Mouse (Mus musculus) MEL-GATA-1-ER (cell line): Measurements from ENCODE around the gene Mrpl54.

Experiments
- DNase-seq: peaks from one replicate; pipeline ENCODE4 v3.0.0-alpha.2; 2012; ENCODE audit warnings: low read depth; ENCODE audit errors: extremely low read depth

The Mrpl54 gene

DNA sequence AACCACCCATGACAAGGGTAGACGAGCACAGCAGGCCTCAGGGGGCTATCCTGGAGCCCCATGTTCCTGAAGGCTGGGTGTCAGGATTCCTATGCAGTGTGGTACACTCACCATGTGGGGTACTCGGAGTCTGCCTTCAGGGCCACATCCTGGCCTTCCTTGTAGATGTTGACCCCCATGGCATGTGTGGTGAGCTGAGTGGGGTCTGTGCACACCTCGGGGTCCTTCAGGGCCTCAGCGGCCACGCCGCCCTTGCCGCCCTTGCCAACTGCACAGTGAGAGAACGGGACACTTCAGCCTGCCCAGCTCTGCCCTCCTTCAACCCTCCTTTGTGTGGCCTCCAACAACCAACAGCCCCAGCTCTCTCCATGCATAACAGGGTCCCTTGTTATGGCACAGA is 1.2 kb downstream of the Mrpl54 start:
- no peak for DNase-seq

DNA sequence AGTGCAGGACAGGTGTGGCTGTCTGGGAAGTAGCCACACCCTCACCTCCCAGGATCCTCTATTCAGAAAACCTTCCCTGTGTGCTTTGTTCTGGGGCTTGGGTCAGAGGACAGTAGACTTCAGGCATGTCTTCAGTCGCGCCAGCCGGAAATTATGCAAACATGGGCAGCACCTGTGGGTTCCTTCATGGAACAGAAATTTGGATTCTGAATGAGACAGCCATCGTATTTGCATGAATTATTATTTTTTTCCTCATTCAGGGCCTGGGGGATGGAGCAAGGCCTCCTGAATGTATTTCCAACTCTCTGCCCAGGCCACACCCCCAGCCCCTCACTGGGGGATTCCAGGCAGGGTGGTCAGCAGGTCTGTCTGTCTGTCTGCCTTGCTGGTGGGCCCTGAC is 5.7 kb downstream of the Mrpl54 start:
- DNase-seq, result no peak

DNA sequence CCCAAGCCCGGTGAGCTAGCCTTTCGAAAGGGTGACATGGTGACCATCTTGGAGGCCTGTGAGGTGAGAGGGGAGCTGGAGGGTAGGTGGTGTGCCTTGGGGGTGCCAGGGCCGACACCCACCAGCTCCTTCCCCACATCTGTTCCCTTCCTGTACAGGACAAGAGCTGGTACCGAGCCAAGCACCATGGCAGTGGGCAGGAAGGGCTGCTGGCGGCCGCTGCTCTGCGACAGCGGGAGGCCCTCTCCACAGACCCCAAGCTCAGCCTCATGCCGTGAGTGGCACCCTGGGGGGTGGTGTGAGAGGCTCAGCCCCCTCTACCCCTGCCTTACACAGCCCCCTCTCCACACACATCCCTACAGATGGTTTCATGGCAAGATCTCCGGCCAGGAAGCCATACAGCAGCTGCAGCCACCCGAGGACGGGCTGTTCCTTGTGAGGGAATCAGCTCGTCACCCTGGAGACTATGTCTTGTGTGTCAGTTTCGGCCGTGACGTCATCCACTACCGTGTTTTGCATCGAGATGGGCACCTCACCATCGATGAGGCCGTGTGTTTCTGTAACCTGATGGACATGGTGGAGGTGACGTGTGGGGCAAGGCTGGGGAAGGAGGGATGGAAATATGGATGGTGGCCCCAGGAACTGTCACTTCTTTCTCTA is 7.4 kb downstream of the Mrpl54 start:
- no peak for DNase-seq

DNA sequence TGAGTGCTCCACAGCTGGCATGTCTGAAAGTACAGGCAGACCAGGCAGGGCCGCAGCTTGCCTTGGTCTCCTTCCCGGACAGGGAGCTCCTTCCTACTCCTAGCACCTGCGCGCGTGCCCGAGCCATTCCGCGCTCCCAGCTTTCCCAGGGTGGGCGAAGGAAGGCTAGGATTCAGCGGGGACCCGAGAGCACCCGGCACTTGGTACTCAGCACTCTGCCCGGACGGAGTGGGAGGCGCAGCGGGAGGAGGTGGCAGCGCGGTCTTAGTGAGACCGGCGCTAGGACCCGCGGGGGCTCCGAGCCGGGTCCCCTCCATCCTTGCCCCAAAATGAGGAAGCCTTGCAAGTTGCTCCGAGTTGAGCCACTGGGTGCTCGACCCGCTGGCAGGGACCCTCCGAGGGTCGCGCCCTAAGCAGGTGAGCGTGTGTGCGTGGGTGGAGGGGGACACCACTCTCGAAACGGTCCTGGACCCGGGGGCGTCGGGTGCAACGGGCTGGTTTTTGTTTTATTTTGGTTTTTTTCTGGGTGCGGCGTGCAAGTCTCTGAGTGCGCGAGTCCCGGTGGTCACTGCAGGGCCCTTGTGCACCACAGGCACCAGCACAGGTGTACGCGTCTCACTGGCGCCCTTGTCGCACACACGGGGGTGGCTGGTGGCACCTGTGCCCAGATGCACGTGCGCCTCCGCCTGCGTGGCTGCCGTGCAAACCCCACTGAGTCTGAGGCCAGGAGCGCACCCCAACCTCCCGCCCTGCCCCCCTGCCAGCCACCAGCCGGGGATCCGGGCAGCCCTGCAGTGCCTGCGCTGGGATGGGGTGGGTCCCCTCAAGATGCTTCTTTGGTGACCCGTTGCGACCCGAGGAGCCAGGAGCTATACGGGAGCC is 9.3 kb downstream of the Mrpl54 start:
- no peak for DNase-seq

DNA sequence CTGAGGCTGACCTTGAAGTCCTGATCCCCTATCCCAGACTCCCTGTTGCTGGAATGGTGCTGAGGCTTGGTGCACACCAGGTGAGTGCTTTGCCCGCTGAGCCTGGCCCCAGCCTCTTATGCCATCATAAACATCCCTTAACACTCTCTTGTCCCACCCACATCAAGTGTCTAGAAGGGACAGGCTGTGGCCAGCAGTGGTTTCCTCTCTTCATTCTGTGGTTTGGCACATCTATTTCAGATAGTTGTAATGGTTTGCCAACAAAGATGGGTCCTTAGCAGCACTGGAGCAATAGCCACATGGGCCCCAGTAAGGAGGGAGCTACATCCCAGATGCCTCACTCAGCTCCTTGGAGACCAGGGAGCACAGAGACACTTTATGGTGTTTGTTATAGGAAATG is 11.8 kb downstream of the Mrpl54 start:
- no peak for DNase-seq

DNA sequence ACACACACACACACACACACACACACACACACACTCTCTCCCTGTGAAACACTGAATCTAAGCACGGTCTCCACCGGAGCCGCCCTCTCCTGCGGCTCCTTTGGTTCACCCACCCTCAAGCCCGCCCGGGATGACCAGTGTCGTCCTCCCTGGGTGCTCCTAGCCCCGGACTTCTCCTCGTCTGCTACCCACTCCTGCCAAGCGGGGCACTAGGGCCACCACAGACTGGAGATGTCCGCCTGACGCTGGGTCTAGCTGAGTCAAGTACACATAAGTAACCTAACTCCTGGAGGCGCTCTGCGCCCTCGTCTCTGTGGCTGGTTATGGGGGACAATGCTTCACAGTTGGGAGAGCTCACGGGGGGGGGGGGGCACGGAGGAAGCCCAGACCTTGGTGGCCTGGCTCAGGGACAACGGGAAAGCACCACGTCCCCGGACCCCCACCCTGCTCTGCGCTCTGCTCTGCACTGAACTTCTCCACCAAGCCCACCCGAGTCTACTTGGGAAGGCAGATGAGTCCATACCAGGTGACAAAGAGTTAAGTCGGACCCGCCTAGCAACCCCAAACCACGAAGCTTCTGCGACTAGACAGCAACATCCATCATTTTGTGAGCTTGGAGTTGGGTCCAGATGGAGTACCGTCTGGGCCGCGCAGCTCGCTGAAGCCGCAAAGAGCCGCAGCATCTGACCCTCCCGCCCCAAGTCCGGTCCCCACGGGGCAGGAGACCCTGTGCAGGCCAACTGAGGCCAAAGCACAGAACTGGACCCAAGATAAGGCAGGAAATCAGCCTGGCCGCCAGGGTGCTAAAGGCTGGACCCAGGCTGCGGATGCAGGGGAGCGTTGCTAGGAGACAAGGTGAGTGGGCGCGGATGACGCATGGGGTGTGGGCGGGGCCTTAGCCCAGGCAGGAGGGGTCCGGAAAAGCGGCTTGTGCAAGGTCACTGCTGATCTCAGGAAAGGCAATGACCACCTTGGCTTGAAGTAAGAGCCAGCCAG is 14.0 kb downstream of the Mrpl54 start, which contains the start of gene Matk:
Gene Matk (plus strand): TSS at position 512 of the 996 bp plus-strand sequence.
- no peak for DNase-seq

DNA sequence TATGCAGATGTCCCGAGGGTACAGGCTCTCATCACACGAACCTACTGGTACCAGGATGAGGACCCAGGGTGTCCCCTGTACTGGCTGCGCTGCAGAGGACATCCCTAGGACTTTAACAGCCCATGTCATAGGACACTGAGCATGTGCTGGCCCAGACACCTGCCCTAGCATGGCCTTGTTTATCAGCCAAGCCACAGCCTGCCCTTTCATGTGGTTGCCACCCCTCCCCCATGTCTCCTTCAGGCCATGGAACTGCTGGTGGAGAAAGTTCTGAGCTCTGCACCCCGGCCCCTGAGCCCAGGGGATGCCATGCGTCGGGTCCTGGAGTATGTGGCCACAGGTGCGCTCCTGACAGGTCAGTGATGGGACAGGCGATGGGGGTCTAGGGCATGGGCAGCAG is 17.3 kb downstream of the Mrpl54 start:
- DNase-seq, result no peak

DNA sequence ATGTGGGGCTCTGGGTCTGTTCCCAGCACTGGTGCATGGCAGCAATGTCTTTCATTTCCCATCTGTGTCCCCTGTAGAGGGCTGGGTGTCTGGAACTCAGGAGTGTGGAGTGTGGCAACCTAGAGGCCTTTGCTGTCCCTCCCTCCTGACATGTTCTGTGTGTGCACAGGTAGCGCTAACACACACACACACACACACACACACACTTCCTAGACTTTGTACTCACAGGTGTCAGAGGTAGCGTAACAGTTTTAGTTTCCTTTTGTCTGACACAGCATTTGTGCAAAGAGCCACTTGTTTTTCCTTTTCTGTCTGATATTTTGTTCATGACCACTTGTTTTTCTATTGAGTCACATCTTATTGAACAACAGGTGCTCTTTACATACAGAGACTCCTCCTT is 18.9 kb downstream of the Mrpl54 start:
- DNase-seq, result no peak

DNA sequence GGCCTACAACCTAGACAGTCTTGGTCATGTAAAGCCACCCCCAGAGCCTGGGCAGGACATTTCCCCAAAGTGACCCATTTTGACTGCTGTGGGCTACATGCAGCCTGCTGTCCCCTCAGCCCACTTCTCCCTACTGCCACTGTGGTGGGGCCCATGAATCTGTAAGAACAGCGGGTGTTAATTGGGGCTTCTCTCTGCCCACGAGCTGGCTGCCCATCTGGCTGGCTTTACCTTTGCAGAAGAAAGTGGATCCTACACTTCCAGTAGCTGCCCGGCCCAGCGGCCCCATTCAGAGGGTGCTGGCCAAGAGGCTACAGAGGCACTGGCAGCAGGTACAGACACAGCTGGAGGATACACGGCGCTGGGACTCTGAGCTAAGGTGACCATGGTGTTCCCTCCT is 21.6 kb downstream of the Mrpl54 start:
- DNase-seq, result no peak

DNA sequence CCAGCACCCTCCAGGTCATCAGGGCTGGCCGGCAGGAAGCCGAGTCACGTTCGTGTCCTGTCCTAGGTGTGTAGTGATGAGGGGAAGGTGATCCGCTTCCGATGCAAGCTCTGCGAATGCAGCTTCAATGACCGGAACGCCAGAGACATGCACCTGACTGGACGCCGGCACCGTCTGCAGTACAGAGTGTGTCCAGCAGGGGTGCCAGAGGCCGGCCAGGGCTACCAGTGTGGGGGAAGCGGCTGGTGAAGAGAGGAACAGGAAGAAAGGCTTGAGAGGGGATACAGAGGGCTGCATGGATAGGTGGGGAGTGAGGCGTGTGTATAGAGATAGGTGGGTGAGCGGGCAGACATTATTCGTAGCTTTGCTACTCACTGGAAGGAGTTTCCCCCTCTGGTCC is 22.1 kb downstream of the Mrpl54 start:
- peak; percentile 50 for DNase-seq

DNA sequence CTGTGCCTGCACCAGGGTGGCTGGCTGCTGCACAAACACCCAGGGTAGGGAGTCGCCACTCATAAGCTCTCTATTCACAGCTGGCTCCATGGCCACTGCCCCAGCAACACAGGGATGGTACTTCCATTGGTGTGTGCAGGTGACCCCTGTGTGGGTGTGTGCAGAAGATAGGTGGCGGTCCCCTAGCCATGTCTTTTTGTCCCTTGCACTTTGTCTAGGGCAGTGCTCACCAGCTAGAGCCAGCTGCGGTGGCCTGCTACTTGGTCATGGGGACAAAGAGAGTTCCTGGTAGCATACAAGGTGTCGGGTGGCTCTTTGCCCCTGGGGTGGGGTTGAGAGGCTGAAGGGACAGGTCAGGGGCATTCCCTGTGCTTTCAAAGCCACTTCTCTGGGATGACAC is 22.6 kb downstream of the Mrpl54 start:
- DNase-seq, result no peak

DNA sequence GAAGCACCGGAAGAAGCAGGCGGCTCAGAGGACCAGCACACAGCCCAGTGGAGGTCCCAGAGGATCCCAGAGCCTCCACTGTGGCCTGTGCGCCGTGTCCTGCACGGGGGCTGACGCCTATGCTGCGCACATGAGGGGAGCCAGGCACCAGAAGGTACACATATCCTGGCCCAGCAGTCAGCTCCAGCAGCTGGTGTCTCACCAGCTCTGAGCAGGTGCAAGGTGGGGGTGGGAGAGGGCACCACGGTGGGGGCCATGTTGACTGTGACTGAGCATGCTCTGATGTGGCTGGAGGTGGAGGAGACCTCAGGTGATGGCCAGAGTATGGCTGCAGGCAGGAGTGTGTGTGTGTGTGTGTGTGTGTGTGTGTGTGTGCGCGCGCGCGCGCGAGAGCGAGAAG is 24.7 kb downstream of the Mrpl54 start:
- no peak for DNase-seq

DNA sequence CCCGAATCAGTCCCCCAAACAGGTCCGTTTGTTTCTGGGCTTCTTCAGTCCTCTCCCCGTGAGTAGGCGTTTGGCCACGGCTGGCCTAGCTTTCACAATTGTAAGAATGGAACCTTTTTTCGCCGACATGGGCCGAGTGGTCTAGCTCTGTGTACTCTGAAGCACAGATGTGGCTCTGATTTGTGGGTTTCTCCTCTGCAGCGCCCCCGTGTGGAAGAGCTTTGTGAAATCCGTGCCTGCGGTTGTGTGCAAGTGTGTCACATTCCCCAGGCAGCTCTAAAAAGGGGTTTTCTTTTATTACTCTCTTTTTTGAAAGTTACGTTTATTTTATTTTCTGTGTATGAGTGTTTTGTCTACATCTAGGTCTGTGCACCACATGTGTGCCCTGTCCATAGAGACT is 25.9 kb downstream of the Mrpl54 start:
- no peak for DNase-seq

DNA sequence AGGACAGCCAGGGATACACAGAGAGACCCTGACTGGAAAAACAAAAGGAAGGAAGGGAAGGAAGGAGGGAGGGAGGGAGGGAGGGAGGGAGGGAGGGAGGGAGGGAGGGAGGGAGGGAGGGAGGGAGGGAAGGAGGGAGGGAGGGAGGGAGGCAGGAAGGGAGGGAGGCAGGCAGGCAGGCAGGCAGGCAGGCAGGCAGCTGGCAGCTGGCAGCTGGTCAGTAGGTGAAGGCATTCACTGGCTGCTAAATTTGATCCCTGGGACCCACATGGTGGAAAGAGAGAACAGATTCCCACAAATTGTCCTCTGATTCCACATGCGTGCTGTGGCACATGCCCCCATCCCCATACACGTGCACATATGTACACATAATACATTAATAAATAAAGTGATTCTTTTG is 28.1 kb downstream of the Mrpl54 start:
- no peak for DNase-seq

DNA sequence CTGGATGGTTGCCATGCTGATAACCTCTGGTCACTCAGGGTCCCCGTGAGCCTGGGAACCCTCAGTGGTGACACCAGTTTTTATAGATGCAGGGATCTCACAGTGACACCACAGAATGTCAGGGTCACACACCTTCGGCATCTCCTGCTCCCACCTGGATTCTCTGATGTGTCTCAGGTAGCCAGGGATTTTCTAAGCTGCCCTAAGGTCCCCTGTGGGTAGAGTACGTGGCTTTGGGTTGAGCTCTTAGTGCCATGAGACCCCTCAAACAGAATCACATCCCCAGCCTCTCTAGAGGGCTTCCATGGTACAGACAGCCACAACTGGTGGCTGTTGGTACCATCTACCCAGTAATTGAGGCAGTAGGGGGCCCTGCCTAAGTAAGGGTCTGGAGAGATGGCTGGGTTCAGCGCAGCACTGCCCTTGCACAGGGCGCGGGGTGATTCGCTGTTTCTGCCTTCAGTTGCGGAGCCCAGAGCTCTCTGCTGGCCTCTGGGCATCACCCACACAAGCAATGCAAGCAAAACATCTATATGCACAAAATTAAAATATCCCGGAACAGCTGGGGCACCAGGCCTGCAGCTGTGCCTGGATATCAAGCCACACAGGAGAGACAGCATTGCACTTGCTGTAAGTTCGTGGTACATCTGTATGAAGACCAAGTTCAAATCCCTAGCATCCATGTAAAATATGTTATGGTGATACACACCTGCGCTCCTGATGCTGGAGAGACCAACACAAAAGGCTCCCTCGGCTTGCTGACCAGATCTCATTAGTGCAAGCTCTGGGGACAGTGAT is 30.1 kb downstream of the Mrpl54 start:
- DNase-seq, result no peak

DNA sequence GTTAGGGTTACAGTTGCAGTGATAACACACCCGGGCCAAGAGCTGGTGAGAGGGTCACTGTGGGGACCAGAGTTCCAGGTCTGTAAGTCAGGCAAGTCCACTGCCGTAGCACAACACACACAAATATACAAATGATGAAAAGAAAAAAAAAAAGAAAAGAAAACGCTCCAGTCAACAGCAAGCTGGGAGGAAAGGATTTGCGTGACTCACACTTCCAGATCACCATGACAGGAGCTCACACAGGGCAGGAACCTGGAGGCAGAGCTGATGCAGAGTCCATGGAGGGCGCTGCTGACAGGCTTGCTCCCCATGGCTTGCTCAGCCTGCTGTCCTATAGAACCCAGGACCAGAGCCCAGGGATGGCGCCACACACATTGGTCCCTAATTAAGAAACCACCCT is 32.5 kb downstream of the Mrpl54 start:
- no peak for DNase-seq

DNA sequence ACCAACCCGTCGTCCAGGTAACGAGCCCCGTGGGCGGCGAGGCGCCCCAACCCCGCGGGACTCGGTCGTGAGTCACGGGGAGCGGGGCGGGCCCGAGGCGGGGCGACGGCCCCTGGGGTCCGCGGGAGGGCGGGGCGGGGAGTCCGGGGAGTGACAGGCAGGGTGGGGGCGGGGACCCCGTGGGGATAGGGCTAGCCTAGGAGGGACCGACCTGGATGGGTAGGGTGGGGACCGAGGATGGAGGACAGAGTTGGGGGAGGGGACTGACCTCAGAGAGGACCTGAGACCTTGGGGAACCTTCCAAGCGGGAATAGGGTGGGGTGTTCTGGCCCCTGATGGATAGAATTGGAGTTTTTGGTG is 33.5 kb downstream of the Mrpl54 start:
- DNase-seq, result no peak

DNA sequence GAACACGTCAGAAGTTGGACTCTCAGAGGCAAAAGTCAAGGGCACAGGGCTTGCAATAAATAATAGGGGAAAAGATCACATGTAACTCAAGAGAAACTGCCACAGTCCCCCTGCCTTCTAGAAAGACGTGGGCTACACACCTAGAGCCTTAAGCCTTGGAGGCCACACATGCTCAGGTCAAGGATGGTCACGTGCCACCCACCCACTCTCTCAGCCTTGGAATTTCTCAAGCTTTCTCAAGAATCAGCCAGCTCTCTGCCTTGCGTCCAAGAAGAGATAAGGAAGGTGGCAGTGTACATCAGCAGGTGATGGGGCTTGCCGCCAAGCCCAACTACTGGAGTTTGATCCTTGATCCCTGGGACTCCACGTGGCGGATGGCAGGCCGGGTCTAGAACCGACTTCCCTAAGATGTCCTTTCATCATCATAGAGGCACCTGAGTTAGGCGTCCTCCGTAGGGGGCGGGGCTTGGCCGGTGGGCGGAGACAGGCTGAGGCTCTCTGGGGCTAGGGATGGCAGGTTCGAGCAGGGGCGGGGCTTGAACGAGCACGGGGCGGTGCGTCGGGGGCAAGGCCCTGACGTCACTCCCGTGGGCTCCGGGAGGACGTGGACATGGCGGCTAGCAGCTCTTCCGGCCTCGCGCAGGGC is 34.0 kb downstream of the Mrpl54 start, which contains the start of gene Zfr2:
Gene Zfr2 (plus strand): TSS at position 576 of the 646 bp plus-strand sequence.
- DNase-seq, result peak; percentile 75

DNA sequence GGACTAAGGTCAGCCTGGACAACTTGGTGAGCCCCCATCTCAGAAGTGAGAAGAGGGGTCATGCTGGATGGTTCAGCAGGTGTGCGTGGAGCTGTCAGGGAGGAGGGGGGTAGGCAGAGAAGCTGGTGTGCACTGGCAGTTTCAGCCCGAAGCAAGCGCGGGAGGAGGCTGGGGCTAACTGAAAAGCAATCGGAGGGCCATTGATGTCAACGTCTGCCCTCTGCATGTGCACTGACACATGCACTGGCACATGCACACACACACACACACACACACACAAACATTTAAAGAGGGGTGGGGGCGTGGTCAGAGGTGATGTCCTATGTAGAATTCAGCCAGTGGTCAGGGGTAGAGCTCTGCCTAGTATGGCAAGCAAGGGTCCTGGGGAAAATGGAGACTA is 35.3 kb downstream of the Mrpl54 start:
- DNase-seq, result no peak
